Mouse (Mus musculus): Measurements from ENCODE around the gene Lrrc3c. TPM values are rescaled to one million over a fixed set of nuclear protein-coding genes. Genes with fewer than 3 reads are reported as not detected.

Gene Lrrc3c
- polyA plus RNA-seq (2012; rRNA removed) (not detected in 2 replicates), polyA plus RNA-seq (2014; fragmentation: Nextera tagmentation; extraction: Ambion mirVana) (not detected in 2 replicates)

DNA sequence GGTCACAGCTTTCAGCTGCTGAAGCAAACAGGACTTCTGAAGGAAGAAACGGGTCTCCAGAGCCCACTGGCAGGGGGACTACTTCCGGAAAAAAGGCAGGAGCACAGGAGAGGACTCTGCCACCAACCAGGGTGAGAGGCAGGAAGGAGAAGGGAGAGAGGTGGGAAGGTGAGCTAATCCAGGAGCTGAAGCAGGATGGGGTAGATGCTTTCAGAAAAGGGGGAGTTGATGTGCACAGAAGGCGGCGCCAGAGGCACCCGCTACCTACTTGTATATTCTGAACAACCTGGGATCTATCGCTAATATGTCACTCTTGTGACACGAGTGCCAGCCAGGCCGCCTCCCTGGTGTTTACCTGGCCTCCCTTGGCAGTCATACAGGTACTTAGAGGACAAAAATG lies at the start of gene Lrrc3c:
Gene Lrrc3c, plus strand, starts transcription at position 301 of the 400 bp plus-strand sequence.
- no peak within 1 kb of the TSS for H3K9ac ChIP-seq (ENCODE audit: low read depth, low read length, severe bottlenecking)
- H3K36me3 ChIP-seq (ENCODE audit: control insufficient read depth, insufficient read depth, low read length): no peaks in the 10 kb centered on the region
- no peak within 1 kb of the TSS for H3K27ac ChIP-seq (replicated peaks; ENCODE audit: low read depth, low read length)
- peaks cover 9% of the 10 kb centered on the region for H3K4me1 ChIP-seq (ENCODE audit: control insufficient read depth, insufficient read depth, low read length)
- H3K27me3 ChIP-seq (ENCODE audit: control insufficient read depth, insufficient read depth, low read length): peaks cover 8% of the 10 kb centered on the region; the same call in 1 of the 2 replicates
- no peaks in the 10 kb centered on the region for H3K9me3 ChIP-seq (ENCODE audit: control insufficient read depth, low read length)
- H3K4me3 ChIP-seq (replicated peaks; ENCODE audit: low read length): no peak within 1 kb of the TSS
- DNase-seq (ENCODE audit: low spot score) (no peak), ATAC-seq (ENCODE audit: low FRiP score, low read depth) (no peak)
- 84% methylated on average over 8 of the region's 8 CpGs for WGBS
- H3K4me2 ChIP-seq (replicated peaks; ENCODE audit: low read depth, low read length, severe bottlenecking): no peak within 1 kb of the TSS
- TF ChIP-seq POLR2A (IDR thresholded peaks at IDR 0.05; ENCODE audit: borderline replicate concordance, extremely low read depth, insufficient read depth, insufficient read length): no peak

DNA sequence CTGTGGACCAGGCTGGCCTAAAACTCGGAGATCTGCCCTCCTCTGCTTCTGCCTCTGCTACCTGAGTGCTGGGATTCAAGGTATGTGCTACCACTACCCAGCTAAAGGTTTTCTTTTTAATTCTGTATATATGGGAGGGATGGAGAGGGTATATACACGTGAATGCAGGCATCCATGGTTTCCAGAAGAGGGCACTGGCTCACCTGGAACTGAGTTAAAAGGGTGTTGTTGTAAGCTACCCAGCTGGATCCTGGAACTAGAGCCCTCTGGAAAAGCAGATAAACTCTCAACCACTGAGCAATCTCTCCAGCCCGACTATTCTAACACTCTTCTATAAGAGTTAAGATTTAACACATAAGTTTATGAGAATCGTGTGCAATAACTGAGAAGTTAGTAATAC lies 48.7 kb upstream of the Lrrc3c start:
- ATAC-seq (ENCODE audit: low FRiP score, low read depth) (no peak), DNase-seq (ENCODE audit: low spot score) (no peak)
- 69% methylated on average over 4 of the region's 4 CpGs for WGBS
- Histone ChIP-seq H3K4me2 (replicated peaks; ENCODE audit: low read depth, low read length, severe bottlenecking) (no peak overlapping the region), H3K4me3 (replicated peaks; ENCODE audit: low read length) (no peak overlapping the region), H3K36me3 (ENCODE audit: control insufficient read depth, insufficient read depth, low read length) (no peaks in the 10 kb centered on the region), H3K27me3 (ENCODE audit: control insufficient read depth, insufficient read depth, low read length) (peaks cover 50% of the 10 kb centered on the region), H3K9me3 (ENCODE audit: control insufficient read depth, low read length) (no peaks in the 10 kb centered on the region), H3K27ac (replicated peaks; ENCODE audit: low read depth, low read length) (no peak overlapping the region), H3K9ac (ENCODE audit: low read depth, low read length, severe bottlenecking) (no peak overlapping the region), H3K4me1 (ENCODE audit: control insufficient read depth, insufficient read depth, low read length) (peaks cover 5% of the 10 kb centered on the region; the same call in 1 of the 2 replicates)
- no peak for TF ChIP-seq POLR2A (IDR thresholded peaks at IDR 0.05; ENCODE audit: borderline replicate concordance, extremely low read depth, insufficient read depth, insufficient read length)

DNA sequence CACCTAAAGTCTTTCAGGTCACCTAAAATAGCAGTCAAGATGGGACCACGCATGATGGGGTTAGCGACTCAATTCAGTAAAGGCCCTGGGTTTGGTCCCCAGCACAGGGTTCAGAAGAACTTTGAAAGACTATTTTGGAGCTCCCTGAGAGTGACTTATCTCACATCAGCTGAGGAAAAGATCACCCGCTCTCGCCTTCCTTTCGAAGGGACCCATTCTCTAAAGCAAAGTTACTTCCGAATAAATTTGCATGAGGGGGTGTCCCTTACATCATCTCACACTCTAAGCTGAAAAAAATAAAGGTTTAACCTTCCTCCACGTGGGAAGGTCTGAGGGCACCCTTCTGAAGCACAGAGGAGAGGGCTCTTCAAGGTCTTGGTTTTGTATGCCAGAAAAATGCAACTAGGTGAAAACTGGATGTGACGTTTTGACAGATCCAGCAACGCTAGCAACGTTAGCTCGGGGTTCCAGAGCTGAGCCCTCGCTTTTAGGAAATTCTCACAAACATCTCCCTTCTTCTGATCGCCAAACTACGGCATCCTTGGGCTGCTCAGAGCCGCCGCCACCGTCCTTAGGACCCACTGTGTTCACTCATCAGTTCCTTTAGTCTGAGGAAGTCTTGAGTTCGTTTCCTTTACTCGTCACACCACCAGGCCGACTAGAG lies 47.6 kb upstream of the Lrrc3c start:
- Histone ChIP-seq H3K27ac (replicated peaks; ENCODE audit: low read depth, low read length) (no peak overlapping the region), H3K4me2 (replicated peaks; ENCODE audit: low read depth, low read length, severe bottlenecking) (peak overlapping the region; percentile 75), H3K9ac (ENCODE audit: low read depth, low read length, severe bottlenecking) (peak overlapping the region; percentile 57; the same call in 1 of the 2 replicates), H3K4me1 (ENCODE audit: control insufficient read depth, insufficient read depth, low read length) (peaks cover 5% of the 10 kb centered on the region; the same call in 1 of the 2 replicates), H3K36me3 (ENCODE audit: control insufficient read depth, insufficient read depth, low read length) (no peaks in the 10 kb centered on the region), H3K4me3 (replicated peaks; ENCODE audit: low read length) (peak overlapping the region; percentile 66), H3K27me3 (ENCODE audit: control insufficient read depth, insufficient read depth, low read length) (peaks cover 47% of the 10 kb centered on the region), H3K9me3 (ENCODE audit: control insufficient read depth, low read length) (no peaks in the 10 kb centered on the region)
- 17% methylated on average over 20 of the region's 20 CpGs for WGBS
- DNase-seq (ENCODE audit: low spot score) (no peak), ATAC-seq (ENCODE audit: low FRiP score, low read depth) (no peak)
- no peak for TF ChIP-seq POLR2A (IDR thresholded peaks at IDR 0.05; ENCODE audit: borderline replicate concordance, extremely low read depth, insufficient read depth, insufficient read length)

DNA sequence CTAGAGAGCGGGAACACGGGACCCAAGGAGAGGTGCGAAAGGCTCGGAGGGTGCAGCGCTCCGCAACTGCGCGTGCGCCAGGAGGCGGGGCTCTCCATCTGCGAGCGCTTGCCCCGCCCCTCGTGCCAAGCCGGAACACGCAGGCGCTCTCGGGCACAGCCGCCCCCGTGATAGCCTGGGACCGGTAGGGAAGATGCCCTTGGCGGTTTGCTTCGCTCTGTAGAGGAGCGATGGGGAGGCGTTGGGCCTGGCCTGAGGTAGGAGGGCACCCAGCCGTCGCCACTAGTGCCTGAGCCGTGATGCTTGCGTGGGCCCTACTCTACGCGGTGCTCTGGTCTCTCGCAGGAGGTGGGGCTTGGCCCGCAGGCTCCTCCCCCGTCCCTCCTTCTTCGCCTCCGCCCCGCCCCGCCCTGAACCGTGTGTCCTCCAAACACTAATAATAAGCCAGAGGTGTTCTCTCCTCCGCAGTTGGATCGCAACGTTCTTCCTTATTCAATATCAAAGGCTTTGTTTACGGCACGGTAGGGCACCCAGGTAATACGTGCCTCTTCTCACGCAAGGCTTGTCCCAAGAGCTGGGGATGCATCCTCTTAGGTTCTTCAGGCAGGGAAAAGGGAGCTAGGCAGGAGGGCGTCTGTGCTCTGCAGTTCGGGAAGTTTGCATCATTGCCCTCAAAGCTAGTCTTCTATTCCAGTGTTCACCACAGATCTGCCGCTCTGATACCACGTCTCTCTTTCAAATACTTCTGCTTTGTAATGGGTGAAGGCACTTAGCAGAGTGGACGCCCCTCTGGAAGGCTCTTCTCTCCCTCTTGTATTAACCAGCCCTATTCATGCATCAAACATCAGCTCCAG lies 46.9 kb upstream of the Lrrc3c start, which contains the start of gene Zpbp2:
Gene Zpbp2, plus strand, starts transcription at position 123 of the 854 bp plus-strand sequence.
- H3K4me2 ChIP-seq (replicated peaks; ENCODE audit: low read depth, low read length, severe bottlenecking): peak within 1 kb of the TSS; percentile 75
- peak; percentile 97 for ATAC-seq (ENCODE audit: low FRiP score, low read depth)
- peaks cover 5% of the 10 kb centered on the region; the same call in 1 of the 2 replicates for H3K4me1 ChIP-seq (ENCODE audit: control insufficient read depth, insufficient read depth, low read length)
- no peaks in the 10 kb centered on the region for H3K36me3 ChIP-seq (ENCODE audit: control insufficient read depth, insufficient read depth, low read length)
- 0 out of 2 replicates have a peak, but pooled peaks have one; percentile 48 for TF ChIP-seq POLR2A (IDR thresholded peaks at IDR 0.05; ENCODE audit: borderline replicate concordance, extremely low read depth, insufficient read depth, insufficient read length)
- no peaks in the 10 kb centered on the region for H3K9me3 ChIP-seq (ENCODE audit: control insufficient read depth, low read length)
- H3K27me3 ChIP-seq (ENCODE audit: control insufficient read depth, insufficient read depth, low read length): peaks cover 39% of the 10 kb centered on the region
- H3K4me3 ChIP-seq (replicated peaks; ENCODE audit: low read length): peak within 1 kb of the TSS; percentile 66
- DNase-seq (ENCODE audit: low spot score): peak; percentile 90
- H3K9ac ChIP-seq (ENCODE audit: low read depth, low read length, severe bottlenecking): peak within 1 kb of the TSS; percentile 57
- WGBS: under 1% methylated on average over 46 of the region's 51 CpGs
- peak within 1 kb of the TSS; percentile 45; the same call in 1 of the 2 replicates for H3K27ac ChIP-seq (replicated peaks; ENCODE audit: low read depth, low read length)

DNA sequence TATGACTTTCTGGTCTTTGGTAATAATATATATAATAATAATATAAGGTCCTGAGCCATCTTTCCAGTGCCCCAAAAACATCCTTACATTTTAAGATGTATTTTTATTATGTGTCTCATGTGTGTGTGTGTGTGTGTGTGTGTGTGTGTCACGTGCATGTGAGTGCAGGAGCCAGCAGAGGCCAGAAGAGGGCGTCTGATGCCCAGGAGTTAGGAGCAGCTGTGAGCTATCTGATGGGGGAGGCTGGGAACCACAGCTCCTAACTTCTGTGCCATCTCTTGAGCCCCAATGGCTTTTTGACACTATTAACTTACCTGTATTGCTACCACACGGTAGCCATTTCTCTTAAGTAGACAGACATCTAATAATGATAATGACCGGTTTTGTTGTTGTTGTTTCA lies 44.1 kb upstream of the Lrrc3c start:
- no peak for TF ChIP-seq POLR2A (IDR thresholded peaks at IDR 0.05; ENCODE audit: borderline replicate concordance, extremely low read depth, insufficient read depth, insufficient read length)
- no peak for DNase-seq (ENCODE audit: low spot score)
- 94% methylated on average over 4 of the region's 4 CpGs for WGBS

More for the DNA sequence above, 44.1 kb upstream of the Lrrc3c start:
- no peaks in the 10 kb centered on the region for H3K36me3 ChIP-seq (ENCODE audit: control insufficient read depth, insufficient read depth, low read length)
- H3K4me3 ChIP-seq (replicated peaks; ENCODE audit: low read length): no peak overlapping the region
- H3K9me3 ChIP-seq (ENCODE audit: control insufficient read depth, low read length): no peaks in the 10 kb centered on the region
- no peak overlapping the region for H3K9ac ChIP-seq (ENCODE audit: low read depth, low read length, severe bottlenecking)
- ATAC-seq (ENCODE audit: low FRiP score, low read depth): no peak
- H3K27ac ChIP-seq (replicated peaks; ENCODE audit: low read depth, low read length): no peak overlapping the region
- H3K4me2 ChIP-seq (replicated peaks; ENCODE audit: low read depth, low read length, severe bottlenecking): no peak overlapping the region
- peaks cover 16% of the 10 kb centered on the region for H3K27me3 ChIP-seq (ENCODE audit: control insufficient read depth, insufficient read depth, low read length)
- peaks cover 5% of the 10 kb centered on the region; the same call in 1 of the 2 replicates for H3K4me1 ChIP-seq (ENCODE audit: control insufficient read depth, insufficient read depth, low read length)
